Mouse (Mus musculus): ENCODE measurements around the gene 1500009C09Rik.

DNA sequence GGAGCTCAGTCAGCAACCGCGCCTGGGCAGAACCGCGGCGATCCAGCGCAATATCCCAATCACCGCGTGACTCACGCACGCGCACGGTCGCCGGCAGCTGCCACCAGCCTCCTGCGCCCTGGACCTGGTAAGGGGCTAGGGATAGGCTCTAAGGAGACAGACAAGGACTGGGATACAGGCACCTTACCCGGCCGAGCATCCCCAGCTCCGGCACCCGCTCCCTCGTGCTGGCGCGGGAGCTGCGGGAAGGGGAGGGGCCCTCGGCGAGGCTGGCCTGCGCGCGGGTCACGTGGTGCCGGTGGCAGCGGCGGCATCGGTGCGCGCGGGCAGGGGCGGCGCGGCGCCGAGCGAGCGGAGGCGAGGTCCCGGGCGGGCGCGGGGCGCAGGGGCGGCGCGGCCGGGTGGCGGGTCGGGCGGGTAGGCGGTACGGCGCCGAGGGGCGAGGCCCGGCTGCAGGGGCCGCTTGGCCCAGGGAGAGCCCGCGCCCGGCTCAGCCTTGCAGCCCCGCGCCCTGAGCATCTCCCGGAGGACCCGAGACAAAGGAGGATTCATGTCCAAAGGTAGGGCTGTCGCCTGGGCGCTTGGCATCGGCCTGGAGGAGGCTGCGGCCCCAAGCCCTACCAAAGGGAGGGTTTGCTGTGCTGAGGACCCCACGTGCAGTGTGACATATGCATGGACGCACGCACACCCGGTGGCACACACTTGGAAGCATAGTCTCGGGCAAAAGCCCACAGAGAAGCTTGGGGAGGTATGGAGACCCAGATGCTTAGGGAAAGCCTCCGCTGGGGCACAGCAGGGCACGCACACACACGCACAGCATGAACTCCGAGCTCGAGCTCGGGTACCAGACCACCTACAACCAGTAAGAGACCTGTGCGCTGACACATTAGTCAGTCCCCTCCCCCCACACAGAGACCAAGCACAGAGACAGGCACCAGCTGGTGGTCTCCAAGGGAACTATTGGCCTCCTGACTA is 23.0 kb downstream of the 1500009C09Rik start:
- TF ChIP-seq POLR2A (IDR thresholded peaks at IDR 0.05; ENCODE audit: insufficient read length, low read depth) (no peak), USF1 (IDR thresholded peaks at IDR 0.05; ENCODE audit: low read depth) (no peak), TCF12 (IDR thresholded peaks at IDR 0.05; ENCODE audit: insufficient read depth, poor library complexity, severe bottlenecking) (no peak), MAX (IDR thresholded peaks at IDR 0.05; ENCODE audit: low read depth) (no peak), MYOG (IDR thresholded peaks at IDR 0.05; ENCODE audit: control insufficient read depth in 1 of 3, insufficient read depth in 1 of 3, insufficient read length in 2 of 3, low read depth in 2 of 3) (no peak), REST (IDR thresholded peaks at IDR 0.05; ENCODE audit: insufficient read depth, insufficient read length) (no peak)

Data from myocyte (in vitro differentiated cells).